Mouse (Mus musculus): ENCODE results near the gene Gm20509. TPM values are rescaled to one million over a fixed set of nuclear protein-coding genes. Genes with fewer than 3 reads are reported as not detected.

Gm20509 gene
- polyA plus RNA-seq (2014; fragmentation: Illumina TruSeq; extraction: RNeasy Lipid Tissue Mini Kit (QIAGEN cat#74804); ENCODE audit: low read depth, low replicate concordance): not detected

DNA sequence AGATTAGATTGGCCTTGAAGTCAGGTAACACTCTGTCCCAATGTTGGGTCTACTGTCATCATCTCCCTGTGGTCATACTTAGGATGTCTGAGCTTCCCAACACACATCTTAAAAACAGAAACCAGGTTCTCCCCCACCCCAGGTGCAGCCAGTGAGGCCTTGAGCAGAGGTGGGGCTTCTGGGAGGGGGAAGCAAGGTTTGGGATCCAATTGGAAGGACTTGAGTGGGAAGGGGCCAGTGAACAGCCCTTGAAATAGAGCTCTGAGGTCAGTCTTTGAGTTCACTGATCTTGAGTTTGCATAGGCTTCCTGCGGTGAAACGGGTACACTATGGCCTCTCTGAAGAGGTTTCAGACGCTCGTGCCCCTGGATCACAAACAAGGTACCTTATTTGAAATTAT, at the start of gene Gm20509:
Gm20509 (plus strand) TSS at position 290 of the 400 bp plus-strand sequence.

GRCm38 (mm10) chr9:73101536-73101935, 734 bp upstream of the Gm20509 start, which contains the start of gene Khdc3:
Khdc3 (plus strand) TSS chr9:73101836.

GRCm38 (mm10) chr9:73112919-73113906, 10.9 kb downstream of the Gm20509 start, which contains the start of gene Rsl24d1:
Rsl24d1 (plus strand) TSS chr9:73113426.

Other genes starting within 250 kb of the Gm20509 start
- 0.45 TPM for gene Pygo1, start 176.8 kb upstream of the Gm20509 start, polyA plus RNA-seq (2014; fragmentation: Illumina TruSeq; extraction: RNeasy Lipid Tissue Mini Kit (QIAGEN cat#74804); ENCODE audit: low read depth, low replicate concordance)
- not detected for gene Dyx1c1, start 143.7 kb upstream of the Gm20509 start, polyA plus RNA-seq (2014; fragmentation: Illumina TruSeq; extraction: RNeasy Lipid Tissue Mini Kit (QIAGEN cat#74804); ENCODE audit: low read depth, low replicate concordance)
- 0.34 TPM for gene Gm44503, start 143.6 kb upstream of the Gm20509 start, polyA plus RNA-seq (2014; fragmentation: Illumina TruSeq; extraction: RNeasy Lipid Tissue Mini Kit (QIAGEN cat#74804); ENCODE audit: low read depth, low replicate concordance)
- gene Ccpg1os, start 117.1 kb upstream of the Gm20509 start, polyA plus RNA-seq (2014; fragmentation: Illumina TruSeq; extraction: RNeasy Lipid Tissue Mini Kit (QIAGEN cat#74804); ENCODE audit: low read depth, low replicate concordance): 12.3 TPM
- gene Ccpg1, start 117.0 kb upstream of the Gm20509 start, polyA plus RNA-seq (2014; fragmentation: Illumina TruSeq; extraction: RNeasy Lipid Tissue Mini Kit (QIAGEN cat#74804); ENCODE audit: low read depth, low replicate concordance): 66.6 TPM
- gene Pigb, start 62.1 kb upstream of the Gm20509 start, polyA plus RNA-seq (2014; fragmentation: Illumina TruSeq; extraction: RNeasy Lipid Tissue Mini Kit (QIAGEN cat#74804); ENCODE audit: low read depth, low replicate concordance): 5.9 TPM
- gene Rab27a, start 57.6 kb upstream of the Gm20509 start, polyA plus RNA-seq (2014; fragmentation: Illumina TruSeq; extraction: RNeasy Lipid Tissue Mini Kit (QIAGEN cat#74804); ENCODE audit: low read depth, low replicate concordance): 2.5 TPM
- not detected for gene Khdc3, start 634 bp upstream of the Gm20509 start, polyA plus RNA-seq (2014; fragmentation: Illumina TruSeq; extraction: RNeasy Lipid Tissue Mini Kit (QIAGEN cat#74804); ENCODE audit: low read depth, low replicate concordance)
- gene Rsl24d1, start 11.0 kb downstream of the Gm20509 start, polyA plus RNA-seq (2014; fragmentation: Illumina TruSeq; extraction: RNeasy Lipid Tissue Mini Kit (QIAGEN cat#74804); ENCODE audit: low read depth, low replicate concordance): 27.3 TPM